Mouse (Mus musculus) neural tube, embryonic 12.5 days (tissue): ENCODE measurements at regions not wholly inside any gene's neighbourhood (a gene's known extent, or its start where the extent isn't known, plus 50 kb on each side); places are given as distances from the start of the nearest gene placed in this dataset.
A peak's percentile ranks its signal among the peaks of the same experiment; 100 is the strongest.

Experiments
- ATAC-seq: fragments of 200-750 bp; cut with Nextera tagmentation; 2 replicates; pipeline ENCODE4 v1.8.0; 2017; ENCODE audit warnings: low read depth, mild to moderate bottlenecking, moderate TSS enrichment, moderate library complexity; ENCODE audit not compliant: low FRiP score
- H3K27ac ChIP-seq: fragments of 300-500 bp; sonication (generic); 2 replicates; pipeline ENCODE4 v1.5.1; 2016
- H3K27me3 ChIP-seq: fragments of 300-500 bp; sonication (generic); replicated peaks from 2 replicates; pipeline ENCODE4 v1.6.1; 2016; ENCODE audit warnings: mild to moderate bottlenecking
- H3K36me3 ChIP-seq: fragments of 300-500 bp; sonication (generic); 2 replicates; pipeline ENCODE4 v1.6.1; 2016; ENCODE audit warnings: mild to moderate bottlenecking
- H3K4me1 ChIP-seq: fragments of 300-500 bp; sonication (generic); 2 replicates; pipeline ENCODE4 v1.6.1; 2016
- H3K4me2 ChIP-seq: fragments of 300-500 bp; sonication (generic); replicated peaks from 2 replicates; pipeline ENCODE4 v1.6.1; 2016; ENCODE audit warnings: mild to moderate bottlenecking
- H3K4me3 ChIP-seq: fragments of 300-500 bp; sonication (generic); 2 replicates; pipeline ENCODE4 v1.5.1; 2016
- H3K9ac ChIP-seq: fragments of 300-500 bp; sonication (generic); 2 replicates; pipeline ENCODE4 v1.6.1; 2016; ENCODE audit warnings: mild to moderate bottlenecking
- H3K9me3 ChIP-seq: fragments of 300-500 bp; sonication (generic); 2 replicates; pipeline ENCODE4 v1.6.1; 2016; ENCODE audit warnings: mild to moderate bottlenecking
- WGBS: fragments of 180-500 bp; shearing (Covaris S2); methylation state at CpG from one replicate; pipeline ENCODE4 v1.1.7; 2016; 5-methylcytosine and 5-hydroxymethylcytosine counted together

DNA sequence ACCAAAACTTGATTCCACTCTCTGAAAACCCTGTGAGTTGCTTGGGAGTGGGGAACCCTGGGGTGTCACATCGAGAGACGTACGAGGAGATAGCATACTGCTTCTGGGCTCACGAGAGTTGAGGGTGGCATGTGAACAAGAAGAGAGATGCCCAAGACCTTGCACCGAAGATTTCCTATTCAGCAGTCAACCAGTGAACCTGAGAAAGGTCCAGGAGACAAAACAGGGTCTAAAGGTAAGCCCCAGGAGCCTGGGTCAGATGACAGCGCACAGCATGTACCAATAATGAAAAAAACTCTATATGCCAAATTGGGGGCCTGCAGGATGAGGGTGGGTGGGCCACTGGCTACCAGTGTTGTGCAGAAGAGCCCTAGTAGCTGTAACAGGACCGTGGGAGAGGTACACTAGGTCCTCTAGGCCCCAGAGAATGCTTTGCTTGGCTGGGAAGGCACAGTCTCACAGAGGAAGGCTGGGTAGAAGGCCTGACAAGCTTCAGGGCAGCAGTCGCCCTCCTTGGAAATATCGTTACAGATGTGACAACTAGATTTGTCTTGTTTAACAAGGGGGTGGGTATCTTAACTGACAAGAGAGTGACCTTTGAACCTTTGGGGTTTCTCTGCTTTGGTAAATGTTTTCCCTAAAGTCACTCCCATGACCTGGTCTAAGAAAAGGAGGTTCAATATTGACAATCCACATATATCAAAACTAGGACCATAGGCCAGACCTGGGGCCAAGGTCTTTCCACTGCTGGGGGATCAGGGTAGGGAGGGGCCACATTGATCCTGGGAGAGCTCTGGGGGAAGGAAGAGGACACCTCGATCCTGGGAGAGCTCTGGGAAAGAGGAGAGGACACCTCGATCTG, 93.1 kb downstream of the Zfp706 start:
- Histone ChIP-seq H3K27ac (no peak overlapping the region), H3K4me1 (no peaks in the 10 kb centered on the region), H3K27me3 (no peaks in the 10 kb centered on the region), H3K36me3 (no peaks in the 10 kb centered on the region), H3K4me3 (no peak overlapping the region), H3K9me3 (no peaks in the 10 kb centered on the region), H3K9ac (no peak overlapping the region), H3K4me2 (no peak overlapping the region)
- WGBS = 90% methylated on average over 11 of the region's 11 CpGs
- ATAC-seq = no peak

GRCm38 (mm10) chr15:36913308-36913707, 94.3 kb downstream of the Zfp706 start:
- Histone ChIP-seq H3K4me3 (no peak overlapping the region), H3K4me2 (no peak overlapping the region), H3K9me3 (no peaks in the 10 kb centered on the region), H3K27me3 (no peaks in the 10 kb centered on the region), H3K36me3 (no peaks in the 10 kb centered on the region), H3K27ac (no peak overlapping the region), H3K9ac (no peak overlapping the region), H3K4me1 (no peaks in the 10 kb centered on the region)
- no peak for ATAC-seq
- 83% methylated on average over 7 of the region's 7 CpGs for WGBS

DNA sequence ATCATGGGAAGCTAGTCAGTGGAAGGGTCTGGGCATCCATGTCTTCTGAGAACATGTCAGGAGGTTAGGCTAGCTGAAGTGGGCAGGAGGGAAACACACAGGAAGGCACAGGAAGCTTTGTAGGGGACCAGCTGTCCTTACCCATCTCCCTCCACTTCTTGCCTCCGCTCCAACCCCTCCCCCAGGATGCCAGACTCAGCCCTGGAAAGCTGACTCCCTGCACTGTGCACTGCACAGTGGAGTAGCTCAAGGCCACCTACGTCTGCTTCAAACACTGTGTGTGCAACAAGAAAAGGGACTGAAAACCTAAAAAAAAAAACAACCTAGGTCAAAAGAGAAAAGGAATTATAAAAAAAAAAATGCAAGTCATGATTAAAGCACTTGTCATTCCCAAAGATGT, 97.3 kb downstream of the Zfp706 start:
- no peak overlapping the region for H3K27ac ChIP-seq
- H3K9ac ChIP-seq = no peak overlapping the region
- whole genome bisulfite sequencing = 75% methylated on average over 2 of the region's 2 CpGs
- no peaks in the 10 kb centered on the region for H3K4me1 ChIP-seq
- no peaks in the 10 kb centered on the region for H3K27me3 ChIP-seq
- H3K9me3 ChIP-seq = no peaks in the 10 kb centered on the region
- no peak overlapping the region for H3K4me2 ChIP-seq
- no peak for ATAC-seq
- no peak overlapping the region for H3K4me3 ChIP-seq
- no peaks in the 10 kb centered on the region for H3K36me3 ChIP-seq

DNA sequence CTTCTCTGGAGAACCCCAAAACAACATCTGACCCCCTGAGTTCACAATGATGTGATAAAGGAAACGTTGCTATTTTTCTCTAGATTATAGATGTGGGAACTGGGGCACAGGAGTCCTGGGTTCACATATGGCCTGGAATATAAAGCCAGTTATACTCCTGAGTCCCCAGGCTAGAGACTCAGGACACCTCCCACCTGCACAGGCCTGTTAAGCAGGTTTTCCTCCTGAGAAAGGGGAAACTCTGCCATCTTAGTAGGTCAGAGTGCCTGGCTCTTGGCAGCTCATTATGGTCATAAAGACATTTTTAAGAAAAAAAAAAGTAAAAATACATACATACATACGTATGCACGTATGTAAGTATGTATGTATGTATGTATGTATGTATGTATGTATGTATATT, 98.1 kb downstream of the Zfp706 start:
- Histone ChIP-seq H3K4me2 (no peak overlapping the region), H3K4me1 (no peaks in the 10 kb centered on the region), H3K36me3 (no peaks in the 10 kb centered on the region), H3K9me3 (no peaks in the 10 kb centered on the region), H3K4me3 (no peak overlapping the region), H3K27ac (no peak overlapping the region), H3K9ac (no peak overlapping the region), H3K27me3 (no peaks in the 10 kb centered on the region)
- 86% methylated on average over 3 of the region's 3 CpGs for WGBS
- ATAC-seq = no peak

DNA sequence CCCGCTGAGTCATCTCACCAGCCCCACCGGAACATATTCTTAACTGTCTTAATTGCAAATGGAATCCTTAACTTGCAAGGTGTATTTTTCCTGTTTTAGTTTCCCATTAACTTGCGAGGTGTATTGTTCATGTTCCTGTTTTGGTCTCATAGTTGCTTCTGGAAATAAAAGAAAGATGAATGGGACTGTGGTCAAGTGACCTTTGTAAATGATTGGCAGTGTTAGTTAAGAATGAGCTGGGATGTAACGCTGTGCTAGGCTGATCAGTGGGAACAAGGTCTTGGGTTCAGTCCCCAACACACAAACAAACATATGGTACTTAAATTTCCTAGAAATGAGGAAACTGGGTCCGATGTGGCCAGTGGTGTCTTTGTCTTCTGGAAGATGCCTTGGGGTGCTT, 100.8 kb downstream of the Zfp706 start:
- Histone ChIP-seq H3K4me1 (peaks cover 4% of the 10 kb centered on the region), H3K9me3 (no peaks in the 10 kb centered on the region), H3K4me2 (no peak overlapping the region), H3K36me3 (no peaks in the 10 kb centered on the region), H3K4me3 (no peak overlapping the region), H3K27ac (no peak overlapping the region), H3K27me3 (no peaks in the 10 kb centered on the region), H3K9ac (no peak overlapping the region)
- WGBS = 93% methylated on average over 5 of the region's 5 CpGs
- no peak for ATAC-seq

- Histone ChIP-seq H3K27me3 (no peaks in the 10 kb centered on the region), H3K4me2 (no peak overlapping the region), H3K36me3 (no peaks in the 10 kb centered on the region), H3K9me3 (no peaks in the 10 kb centered on the region), H3K9ac (no peak overlapping the region), H3K4me1 (peaks cover 10% of the 10 kb centered on the region), H3K27ac (no peak overlapping the region), H3K4me3 (no peak overlapping the region)
- ATAC-seq = no peak
- WGBS = 57% methylated on average over 3 of the region's 3 CpGs
These were observed 101.5 kb downstream of the Zfp706 start for GRCm38 (mm10) chr15:36906052-36906451.

- Histone ChIP-seq H3K4me2 (no peak overlapping the region), H3K27ac (no peak overlapping the region), H3K4me3 (no peak overlapping the region), H3K9ac (no peak overlapping the region), H3K36me3 (no peaks in the 10 kb centered on the region), H3K9me3 (no peaks in the 10 kb centered on the region), H3K27me3 (no peaks in the 10 kb centered on the region), H3K4me1 (peaks cover 10% of the 10 kb centered on the region)
- WGBS = 77% methylated on average over 5 of the region's 5 CpGs
- no peak for ATAC-seq
These were observed 103.7 kb downstream of the Zfp706 start for GRCm38 (mm10) chr15:36903922-36904321.

- 52% methylated on average over 4 of the region's 4 CpGs for WGBS
- no peaks in the 10 kb centered on the region for H3K9me3 ChIP-seq
These were observed 104.3 kb downstream of the Zfp706 start for GRCm38 (mm10) chr15:36903309-36903708.

GRCm38 (mm10) chr15:36901830-36902285, 105.7 kb downstream of the Zfp706 start:
- peak; percentile 92 for ATAC-seq
- WGBS = 8% methylated on average over 7 of the region's 7 CpGs
- H3K27me3 ChIP-seq = no peaks in the 10 kb centered on the region
- H3K9ac ChIP-seq = peak overlapping the region; percentile 17; the same call in 1 of the 2 replicates
- peak overlapping the region; percentile 24; the same call in 1 of the 2 replicates for H3K4me2 ChIP-seq
- no peaks in the 10 kb centered on the region for H3K9me3 ChIP-seq
- H3K36me3 ChIP-seq = no peaks in the 10 kb centered on the region
- H3K27ac ChIP-seq = no peak overlapping the region
- peaks cover 10% of the 10 kb centered on the region for H3K4me1 ChIP-seq
- no peak overlapping the region for H3K4me3 ChIP-seq

More at GRCm38 (mm10) chr15:36903309-36903708, 104.3 kb downstream of the Zfp706 start:
- Histone ChIP-seq H3K9ac (no peak overlapping the region), H3K36me3 (no peaks in the 10 kb centered on the region), H3K27me3 (no peaks in the 10 kb centered on the region), H3K27ac (no peak overlapping the region), H3K4me3 (no peak overlapping the region), H3K4me1 (peaks cover 10% of the 10 kb centered on the region), H3K4me2 (no peak overlapping the region)
- no peak for ATAC-seq

GRCm38 (mm10) chr15:36901350-36901749, 106.2 kb downstream of the Zfp706 start:
- peak overlapping the region; percentile 17; the same call in 1 of the 2 replicates for H3K9ac ChIP-seq
- 68% methylated on average over 5 of the region's 5 CpGs for WGBS
- peaks cover 10% of the 10 kb centered on the region for H3K4me1 ChIP-seq
- no peaks in the 10 kb centered on the region for H3K9me3 ChIP-seq
- H3K27me3 ChIP-seq = no peaks in the 10 kb centered on the region
- ATAC-seq = peak; percentile 19
- H3K36me3 ChIP-seq = no peaks in the 10 kb centered on the region
- no peak overlapping the region for H3K4me3 ChIP-seq
- peak overlapping the region; percentile 24; the same call in 1 of the 2 replicates for H3K4me2 ChIP-seq
- no peak overlapping the region for H3K27ac ChIP-seq

DNA sequence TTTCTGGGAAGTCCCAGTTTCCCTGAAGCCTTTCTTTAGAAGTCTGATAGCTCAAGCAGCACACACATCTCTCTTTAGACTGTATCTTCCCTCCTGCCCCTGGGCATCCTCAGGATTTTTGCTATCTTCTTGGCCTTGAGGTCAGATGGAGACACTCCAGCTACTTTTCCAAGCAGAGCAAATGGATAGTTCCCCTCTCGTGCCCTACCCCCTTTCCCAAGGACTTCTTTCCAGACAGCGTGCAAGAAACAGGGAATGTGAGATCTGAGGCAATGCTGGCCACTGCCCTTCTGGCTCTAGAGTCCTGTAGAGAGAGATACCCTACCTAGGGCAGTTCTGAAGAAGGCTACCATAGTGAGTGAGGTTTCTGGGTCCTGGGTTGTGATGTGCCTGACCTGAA, 106.6 kb downstream of the Zfp706 start:
- Histone ChIP-seq H3K27me3 (no peaks in the 10 kb centered on the region), H3K36me3 (no peaks in the 10 kb centered on the region), H3K9me3 (no peaks in the 10 kb centered on the region), H3K27ac (no peak overlapping the region), H3K4me3 (no peak overlapping the region), H3K4me2 (no peak overlapping the region), H3K9ac (no peak overlapping the region), H3K4me1 (peaks cover 10% of the 10 kb centered on the region)
- WGBS = 62% methylated on average over 2 of the region's 2 CpGs
- ATAC-seq = no peak

DNA sequence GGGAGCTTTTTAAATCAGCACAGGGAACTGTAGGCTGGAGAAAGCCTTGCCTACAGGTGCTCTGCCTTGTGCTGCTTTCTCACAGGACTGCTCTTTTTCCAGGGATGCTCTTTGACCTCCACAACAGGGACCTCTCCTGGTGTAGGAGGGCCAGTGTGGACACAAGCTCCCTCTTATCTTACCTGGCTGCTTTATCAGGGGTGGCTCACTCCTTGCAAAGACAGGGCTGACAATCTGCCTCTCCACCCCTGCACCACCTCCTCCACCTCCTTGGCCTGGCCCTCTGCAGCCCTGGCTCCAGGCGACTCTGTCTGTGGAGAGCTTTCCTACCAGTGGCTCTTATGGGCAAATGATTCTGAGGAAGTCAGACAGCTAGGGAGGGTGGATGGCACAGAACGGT, 107.7 kb downstream of the Zfp706 start:
- H3K9me3 ChIP-seq = no peaks in the 10 kb centered on the region
- H3K27ac ChIP-seq = no peak overlapping the region
- H3K4me1 ChIP-seq = peaks cover 10% of the 10 kb centered on the region
- no peak overlapping the region for H3K4me2 ChIP-seq
- no peak for ATAC-seq
- WGBS = 72% methylated on average over 2 of the region's 2 CpGs
- H3K36me3 ChIP-seq = no peaks in the 10 kb centered on the region
- H3K9ac ChIP-seq = no peak overlapping the region
- H3K4me3 ChIP-seq = no peak overlapping the region
- no peaks in the 10 kb centered on the region for H3K27me3 ChIP-seq
